Mouse (Mus musculus) liver, postnatal 0 days (tissue): Measurements from ENCODE around the gene Gm20662.

Experiments
- CTCF ChIP-seq: sonication (generic); IDR thresholded peaks from 2 replicates; pipeline ENCODE4 v1.5.1; 2016; ENCODE audit warnings: antibody characterized with exemption, low read depth
- EP300 ChIP-seq: IDR thresholded peaks from 2 replicates; pipeline ENCODE4 v1.6.1; 2016; ENCODE audit warnings: antibody characterized with exemption, low read depth, mild to moderate bottlenecking

GRCm38 (mm10) chr9:107963700-107964099 is 32.4 kb upstream of the Gm20662 start:
- TF ChIP-seq CTCF (peak; percentile 98), EP300 (peak; percentile 23; the same call in 1 of the 2 replicates)
